Mouse (Mus musculus) embryonic fibroblast, embryonic 13.5 days (primary cell): ENCODE results near the gene Gba. TPM values are rescaled to one million over a fixed set of nuclear protein-coding genes. Genes with fewer than 3 reads are reported as not detected.

Source experiments
- H3K27ac ChIP-seq: 2 replicates; pipeline ENCODE4 v1.5.1; 2012; ENCODE audit warnings: low read length, control low read depth, inconsistent platforms; ENCODE audit not compliant: insufficient read depth
- H3K4me1 ChIP-seq: 2 replicates; pipeline ENCODE4 v1.6.1; 2011; ENCODE audit warnings: low read length; ENCODE audit not compliant: control insufficient read depth, insufficient read depth
- H3K4me3 ChIP-seq: 2 replicates; pipeline ENCODE4 v1.5.1; 2011; ENCODE audit warnings: mild to moderate bottlenecking, control low read depth, low read length; ENCODE audit not compliant: insufficient read depth
- CTCF ChIP-seq: IDR thresholded peaks from 2 replicates; pipeline ENCODE4 v1.5.1; 2011; ENCODE audit warnings: mild to moderate bottlenecking, control low read depth, low read length, moderate library complexity, borderline replicate concordance; ENCODE audit not compliant: insufficient read depth
- POLR2A ChIP-seq: IDR thresholded peaks from 2 replicates; pipeline ENCODE4 v1.6.1; 2011; ENCODE audit warnings: low read depth, mild to moderate bottlenecking, control low read depth, low read length, moderate library complexity
- polyA plus RNA-seq: library from polyadenylated mRNA; stranded (reverse); fragments of >200 nt; gene quantifications from 2 replicates; pipeline ENCODE4 v1.2.4, GENCODE M21; 2011; ENCODE audit warnings: low read depth; ENCODE audit not compliant: missing spikeins, insufficient read length

Gene Gba
- polyA plus RNA-seq, 1 experiment: 86.8 TPM

GRCm38 (mm10) chr3:89226361-89226760 is 23.6 kb downstream of the Gba start:
- H3K4me3 ChIP-seq: no peak overlapping the region
- H3K27ac ChIP-seq: no peak overlapping the region
- TF ChIP-seq CTCF: no peak
- no peak for TF ChIP-seq POLR2A
- H3K4me1 ChIP-seq: 0 out of 2 replicates have a peak, but pooled peaks cover 8% of the 10 kb centered on the region

GRCm38 (mm10) chr3:89226900-89227299 is 24.2 kb downstream of the Gba start, which contains the start of gene Mtx1:
TSS of gene Mtx1 (minus strand) at chr3:89227088.
- TF ChIP-seq CTCF: no peak
- no peak for TF ChIP-seq POLR2A
- peak within 1 kb of the TSS; percentile 26 for H3K4me3 ChIP-seq

GRCm38 (mm10) chr3:89227307-89228179 is 24.8 kb downstream of the Gba start:
- Histone ChIP-seq H3K27ac (peak overlapping the region; percentile 87), H3K4me3 (peak overlapping the region; percentile 26), H3K4me1 (0 out of 2 replicates have a peak, but pooled peaks cover 8% of the 10 kb centered on the region)
- TF ChIP-seq POLR2A (peak; percentile 72), CTCF (no peak)

More at GRCm38 (mm10) chr3:89226900-89227299, 24.2 kb downstream of the Gba start, which contains the start of gene Mtx1:
- H3K4me1 ChIP-seq: 0 out of 2 replicates have a peak, but pooled peaks cover 8% of the 10 kb centered on the region
- H3K27ac ChIP-seq: peak within 1 kb of the TSS; percentile 87

DNA sequence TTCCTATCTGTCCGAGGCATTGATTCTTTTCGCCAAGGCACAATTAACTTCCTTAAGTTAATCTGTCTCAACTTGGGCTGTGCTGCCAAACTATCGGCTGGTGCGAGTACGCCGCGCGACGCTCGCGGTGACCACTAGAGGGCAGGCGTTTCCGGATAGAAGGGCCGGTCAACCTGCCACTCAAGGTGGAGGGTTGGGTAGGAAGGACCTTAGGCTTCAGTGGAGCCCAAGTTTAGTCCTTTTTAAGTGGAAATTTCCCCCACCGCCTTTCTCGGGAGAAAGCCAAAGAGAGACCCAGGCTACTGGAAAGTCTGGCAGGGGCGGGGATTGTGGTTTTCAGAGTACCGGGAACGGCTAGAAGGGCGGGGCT is 25.4 kb downstream of the Gba start:
- Histone ChIP-seq H3K4me1 (0 out of 2 replicates have a peak, but pooled peaks cover 8% of the 10 kb centered on the region), H3K27ac (peak overlapping the region; percentile 87), H3K4me3 (peak overlapping the region; percentile 26)
- TF ChIP-seq POLR2A: no peak; the same call in 1 of the 2 replicates
- peak; percentile 84 for TF ChIP-seq CTCF

DNA sequence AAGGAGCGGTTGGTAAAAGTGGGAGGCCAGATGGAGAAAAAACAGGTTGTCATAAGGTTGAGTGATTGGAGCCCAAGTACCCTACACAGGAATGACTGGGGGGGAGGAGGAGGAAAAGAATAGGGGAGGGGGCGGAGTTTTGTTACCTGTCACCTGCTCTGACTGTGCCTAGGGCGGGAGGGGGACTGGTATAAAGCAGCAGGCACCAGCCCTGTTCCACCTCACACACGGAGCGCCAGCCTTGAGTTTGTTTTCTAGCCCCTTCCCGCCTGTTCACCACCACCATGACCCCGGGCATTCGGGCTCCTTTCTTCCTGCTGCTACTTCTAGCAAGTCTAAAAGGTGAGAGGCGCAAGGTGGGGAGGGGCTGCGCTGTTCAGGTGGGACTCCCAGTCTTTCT is 26.1 kb downstream of the Gba start, which contains the start of gene Muc1:
Gene Muc1, plus strand, starts transcription at position 222 of the 400 bp plus-strand sequence.
- Histone ChIP-seq H3K27ac (peak within 1 kb of the TSS; percentile 87), H3K4me3 (peak within 1 kb of the TSS; percentile 26), H3K4me1 (0 out of 2 replicates have a peak, but pooled peaks cover 8% of the 10 kb centered on the region)
- TF ChIP-seq CTCF (no peak), POLR2A (no peak)

GRCm38 (mm10) chr3:89229276-89229675 is 26.5 kb downstream of the Gba start:
- H3K4me1 ChIP-seq: 0 out of 2 replicates have a peak, but pooled peaks cover 8% of the 10 kb centered on the region
- H3K27ac ChIP-seq: no peak overlapping the region
- TF ChIP-seq POLR2A: no peak
- no peak for TF ChIP-seq CTCF
- H3K4me3 ChIP-seq: no peak overlapping the region

DNA sequence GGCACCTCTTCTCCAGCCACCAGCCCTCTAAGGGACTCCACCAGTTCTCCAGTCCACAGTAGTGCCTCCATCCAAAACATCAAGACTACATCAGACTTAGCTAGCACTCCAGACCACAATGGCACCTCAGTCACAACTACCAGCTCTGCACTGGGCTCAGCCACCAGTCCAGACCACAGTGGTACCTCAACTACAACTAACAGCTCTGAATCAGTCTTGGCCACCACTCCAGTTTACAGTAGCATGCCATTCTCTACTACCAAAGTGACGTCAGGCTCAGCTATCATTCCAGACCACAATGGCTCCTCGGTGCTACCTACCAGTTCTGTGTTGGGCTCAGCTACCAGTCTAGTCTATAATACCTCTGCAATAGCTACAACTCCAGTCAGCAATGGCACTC is 27.8 kb downstream of the Gba start:
- no peak overlapping the region for H3K27ac ChIP-seq
- TF ChIP-seq POLR2A (0 out of 2 replicates have a peak, but pooled peaks have one; percentile 14), CTCF (no peak)
- no peak overlapping the region for H3K4me3 ChIP-seq
- 0 out of 2 replicates have a peak, but pooled peaks cover 8% of the 10 kb centered on the region for H3K4me1 ChIP-seq

DNA sequence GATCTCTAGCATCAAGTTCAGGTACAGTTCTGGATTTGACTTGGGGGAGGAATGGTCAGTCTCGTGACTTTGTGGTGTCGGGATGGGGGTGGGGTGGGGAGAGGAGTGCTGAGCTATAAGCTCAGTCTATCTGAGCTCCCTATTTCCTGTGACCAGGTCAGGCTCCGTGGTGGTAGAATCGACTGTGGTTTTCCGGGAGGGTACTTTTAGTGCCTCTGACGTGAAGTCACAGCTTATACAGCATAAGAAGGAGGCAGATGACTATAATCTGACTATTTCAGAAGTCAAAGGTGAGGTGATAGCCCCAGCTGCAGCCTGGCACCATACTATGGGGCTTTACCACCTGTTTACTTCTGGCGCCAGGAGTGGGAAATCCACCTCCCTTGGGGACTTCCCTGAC is 28.6 kb downstream of the Gba start:
- Histone ChIP-seq H3K27ac (no peak overlapping the region), H3K4me1 (0 out of 2 replicates have a peak, but pooled peaks cover 5% of the 10 kb centered on the region), H3K4me3 (no peak overlapping the region)
- TF ChIP-seq POLR2A (no peak), CTCF (no peak)

GRCm38 (mm10) chr3:89231772-89232275 is 29.1 kb downstream of the Gba start:
- no peak overlapping the region for H3K4me3 ChIP-seq
- 0 out of 2 replicates have a peak, but pooled peaks cover 4% of the 10 kb centered on the region for H3K4me1 ChIP-seq
- TF ChIP-seq POLR2A (no peak), CTCF (no peak)
- no peak overlapping the region for H3K27ac ChIP-seq
